Mouse (Mus musculus) CD4-positive, CD25-positive, alpha-beta regulatory T cell, adult 2 months (primary cell): ENCODE data around the gene Brd1.
A peak's percentile ranks its signal among the peaks of the same experiment; 100 is the strongest.

Experiments
- DNase-seq: peaks from one replicate; pipeline ENCODE4 v3.0.0-alpha.2; 2012; ENCODE audit warnings: low read depth, low spot score

Brd1 gene

GRCm38 (mm10) chr15:88686725-88687124, 47.3 kb downstream of the Brd1 start:
- no peak for DNase-seq

DNA sequence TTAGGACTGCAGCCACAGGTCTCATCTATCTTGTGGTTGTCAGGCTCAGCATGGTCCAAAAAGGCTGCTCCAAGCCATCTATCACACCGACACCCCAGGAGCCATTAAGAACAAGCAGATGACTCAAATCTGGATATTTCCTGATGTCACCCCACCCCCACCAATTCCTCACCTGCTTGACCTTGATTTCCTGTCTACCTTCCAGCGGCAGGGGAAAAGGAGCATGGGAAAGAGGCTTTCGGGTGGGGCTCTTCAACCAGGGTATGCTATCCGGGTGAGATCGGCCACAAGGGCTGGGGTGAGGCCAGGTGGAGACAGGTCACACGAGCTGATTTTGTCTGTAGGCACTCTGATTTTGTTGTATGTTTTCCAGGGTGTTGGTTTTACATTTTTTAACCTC, 50.0 kb downstream of the Brd1 start:
- no peak for DNase-seq

- no peak for DNase-seq
Observed at GRCm38 (mm10) chr15:88680931-88681330, 53.1 kb downstream of the Brd1 start.

DNA sequence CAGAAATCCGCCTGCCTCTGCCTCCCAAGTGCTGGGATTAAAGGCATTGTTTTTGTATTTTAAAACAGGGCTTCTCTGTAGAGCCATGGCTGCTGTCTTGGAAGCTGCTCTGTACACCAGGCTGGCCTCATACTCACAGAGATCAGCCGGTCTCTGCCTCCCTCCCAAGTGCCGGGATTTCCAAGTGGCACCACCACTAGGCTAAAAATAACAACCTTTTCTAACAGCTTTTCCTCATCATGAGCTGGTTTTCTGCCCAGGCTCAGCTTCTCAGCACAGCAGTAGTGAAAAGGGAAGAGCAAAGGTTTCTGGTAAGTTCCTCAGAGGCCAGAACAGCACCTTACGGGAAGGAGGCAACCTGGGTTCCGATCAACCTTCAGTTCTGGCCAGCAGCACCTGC, 56.5 kb downstream of the Brd1 start:
- DNase-seq, result no peak

GRCm38 (mm10) chr15:88675998-88676397, 58.0 kb downstream of the Brd1 start:
- no peak for DNase-seq

DNA sequence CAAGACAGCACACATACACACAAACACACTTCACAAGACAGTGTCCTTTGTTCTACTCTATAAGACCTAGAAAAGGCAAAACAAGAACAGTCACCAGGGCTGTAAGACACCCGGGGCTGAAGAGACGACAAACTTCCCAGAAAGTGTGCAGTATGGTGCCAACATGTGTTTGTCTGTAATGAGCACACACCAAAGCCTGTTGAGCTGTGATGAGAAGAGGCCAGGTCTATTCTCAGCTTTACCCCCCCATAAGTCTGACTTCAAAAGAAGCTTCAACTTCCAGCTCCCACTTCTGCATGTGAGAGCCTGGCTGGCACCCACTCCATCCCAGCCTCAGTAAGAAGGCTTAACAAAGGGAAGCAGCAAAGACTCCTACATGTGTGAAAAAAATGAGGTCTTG, 65.3 kb downstream of the Brd1 start:
- DNase-seq, result no peak

- DNase-seq, result no peak
Observed at GRCm38 (mm10) chr15:88667653-88668052, 66.4 kb downstream of the Brd1 start.

- DNase-seq, result no peak
Observed at GRCm38 (mm10) chr15:88665846-88666245, 68.2 kb downstream of the Brd1 start.

DNA sequence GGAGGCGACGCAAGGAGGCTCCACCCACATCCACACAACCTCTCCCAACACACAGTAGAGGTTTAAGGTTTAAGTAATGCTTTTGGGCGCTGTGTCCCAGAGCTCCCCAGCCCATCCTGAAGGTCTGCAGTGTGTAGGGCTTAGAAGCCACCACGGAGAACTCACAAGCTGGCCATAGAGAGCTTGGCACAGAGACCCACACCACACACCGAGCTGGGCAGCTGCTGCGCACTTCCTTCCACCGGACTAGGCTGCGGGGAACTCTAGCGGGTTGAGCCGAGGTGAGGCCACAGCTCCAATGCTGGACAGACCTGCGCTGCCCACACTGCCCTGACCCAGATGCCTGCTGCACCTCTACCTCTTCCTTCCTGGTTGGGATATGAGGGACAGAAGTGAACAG, 71.0 kb downstream of the Brd1 start:
- DNase-seq, result no peak

DNA sequence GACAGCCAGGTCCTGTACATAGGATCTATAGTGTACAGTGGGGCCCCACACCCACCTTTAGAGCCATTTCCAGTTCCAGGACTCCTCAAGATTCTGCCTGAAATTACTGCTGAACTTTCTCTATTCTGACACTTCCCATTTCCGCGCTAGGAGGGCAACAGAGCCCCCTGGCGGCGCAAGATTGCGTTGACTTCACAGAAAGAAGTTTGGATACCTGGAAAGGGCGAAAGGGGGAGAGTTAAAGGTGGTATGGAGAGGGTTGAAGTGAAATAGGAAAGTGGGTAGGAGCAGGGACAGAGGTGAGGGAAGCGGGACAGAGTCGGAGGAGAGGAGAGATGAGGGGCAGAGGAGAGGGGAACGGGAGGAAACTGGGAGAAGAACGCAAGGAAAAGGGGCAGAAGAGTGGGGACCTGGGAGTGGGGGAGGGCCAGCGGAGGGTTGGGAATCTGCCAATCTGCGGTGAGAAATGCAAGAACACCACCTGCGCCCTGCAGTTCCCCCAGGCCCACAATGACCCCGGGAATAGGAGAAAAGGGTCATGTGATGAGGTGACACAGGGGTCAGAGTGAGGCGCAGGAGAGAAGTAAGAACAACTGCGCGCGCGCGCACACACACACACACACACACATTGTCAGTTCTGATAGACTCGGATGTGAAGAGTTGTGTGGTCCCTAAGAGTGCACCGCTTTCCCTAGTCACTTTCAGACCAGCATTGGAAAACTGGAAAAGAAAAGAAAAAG, 71.8 kb downstream of the Brd1 start:
- DNase-seq, result peak; percentile 53

- no peak for DNase-seq
Observed at GRCm38 (mm10) chr15:88661654-88662053, 72.4 kb downstream of the Brd1 start.

DNA sequence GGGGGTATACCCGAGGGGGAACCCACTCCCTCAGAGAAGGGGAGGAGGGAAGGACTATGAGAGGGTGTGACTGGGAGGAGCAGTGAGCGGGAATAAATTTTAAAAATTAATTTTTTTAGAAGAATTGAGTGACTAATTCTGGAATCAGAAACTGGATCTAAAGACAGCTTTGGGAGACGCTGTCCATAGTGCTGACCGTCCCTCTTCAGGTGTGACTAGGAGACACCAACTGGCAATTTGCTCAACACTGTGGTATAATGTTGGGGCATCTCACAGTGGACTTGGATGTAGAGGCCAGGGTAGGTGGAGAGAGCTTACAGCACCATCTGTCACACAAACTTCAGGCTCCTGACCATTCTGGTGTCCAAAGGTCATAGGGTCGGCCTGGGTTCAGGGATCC, 82.0 kb downstream of the Brd1 start:
- no peak for DNase-seq

DNA sequence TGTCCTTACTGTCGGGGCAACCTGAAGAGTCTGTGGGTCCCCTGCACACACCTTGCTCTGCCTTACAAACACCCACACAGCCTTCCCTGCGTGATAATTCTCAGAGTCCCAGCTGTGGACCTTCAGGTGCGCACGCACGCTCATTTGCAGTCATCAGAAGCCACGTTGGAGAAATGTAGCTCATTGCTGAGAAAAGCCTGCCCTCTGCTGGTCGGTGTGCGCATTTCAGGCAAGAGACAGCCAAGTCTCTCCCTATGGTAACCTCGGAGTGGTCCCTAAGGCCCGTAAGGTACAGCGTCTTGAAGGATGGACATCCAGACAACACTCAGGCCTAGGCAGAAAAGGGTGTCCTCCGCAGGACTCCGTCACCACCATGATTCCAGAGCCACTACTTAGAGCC, 83.0 kb downstream of the Brd1 start:
- peak; percentile 55 for DNase-seq
